Mouse (Mus musculus) ES-Bruce4 (cell line): ENCODE results near the gene Slc22a6.

Experiments
- CTCF ChIP-seq: IDR thresholded peaks from one replicate; pipeline ENCODE4 v1.8.1; 2011; ENCODE audit warnings: low read depth, low read length
- EP300 ChIP-seq: IDR thresholded peaks from 2 replicates; pipeline ENCODE4 v1.6.1; 2011; ENCODE audit warnings: low read depth, low read length; ENCODE audit not compliant: insufficient read depth
- POLR2A ChIP-seq: IDR thresholded peaks from one replicate; pipeline ENCODE4 v1.8.1; 2011; ENCODE audit warnings: low read length; ENCODE audit not compliant: insufficient read depth

GRCm38 (mm10) chr19:8672859-8673258 is 55.0 kb downstream of the Slc22a6 start:
- TF ChIP-seq CTCF, result no peak
- no peak for TF ChIP-seq POLR2A
- TF ChIP-seq EP300, result no peak
